Mouse (Mus musculus) intestine, postnatal 0 days (tissue): ENCODE measurements around the gene Gm3625. TPM values are rescaled to one million over a fixed set of nuclear protein-coding genes. Genes with fewer than 3 reads are reported as not detected.

Experiments used
- ATAC-seq: fragments of 200-750 bp; cut with Nextera tagmentation; 2 replicates; pipeline ENCODE4 v1.8.0; 2017; ENCODE audit warnings: mild to moderate bottlenecking, moderate TSS enrichment, moderate library complexity
- H3K27ac ChIP-seq: fragments of 300-500 bp; sonication (generic); 2 replicates; pipeline ENCODE4 v1.5.1; 2014; ENCODE audit warnings: mild to moderate bottlenecking, low read depth, low read length, moderate library complexity
- H3K27me3 ChIP-seq: fragments of 300-500 bp; sonication (generic); replicated peaks from 2 replicates; pipeline ENCODE4 v1.6.1; 2014; ENCODE audit warnings: low read length, mixed read lengths; ENCODE audit not compliant: control insufficient read depth, insufficient read depth
- H3K36me3 ChIP-seq: fragments of 300-500 bp; sonication (generic); 2 replicates; pipeline ENCODE4 v1.6.1; 2014; ENCODE audit warnings: mild to moderate bottlenecking, moderate library complexity; ENCODE audit not compliant: control insufficient read depth, insufficient read depth
- H3K4me1 ChIP-seq: fragments of 300-500 bp; sonication (generic); replicated peaks from 2 replicates; pipeline ENCODE4 v1.6.1; 2014; ENCODE audit warnings: antibody characterized with exemption, low read length, mixed read lengths; ENCODE audit not compliant: control insufficient read depth, insufficient read depth
- H3K4me2 ChIP-seq: fragments of 300-500 bp; sonication (generic); replicated peaks from 2 replicates; pipeline ENCODE4 v1.6.1; 2014; ENCODE audit warnings: low read depth, mild to moderate bottlenecking, moderate library complexity
- H3K4me3 ChIP-seq: fragments of 300-500 bp; sonication (generic); 2 replicates; pipeline ENCODE4 v1.5.1; 2014; ENCODE audit warnings: low read depth, low read length
- H3K9ac ChIP-seq: fragments of 300-500 bp; sonication (generic); 2 replicates; pipeline ENCODE4 v1.6.1; 2014; ENCODE audit warnings: mild to moderate bottlenecking, low read depth, low read length
- H3K9me3 ChIP-seq: fragments of 300-500 bp; sonication (generic); 2 replicates; pipeline ENCODE4 v1.6.1; 2016; ENCODE audit warnings: mixed run types; ENCODE audit not compliant: control insufficient read depth
- CTCF ChIP-seq: sonication (generic); IDR thresholded peaks from 2 replicates; pipeline ENCODE4 v1.5.1; 2016; ENCODE audit warnings: low read depth, mild to moderate bottlenecking, control low read depth, antibody characterized with exemption, moderate library complexity
- WGBS: fragments of 180-500 bp; shearing (Covaris S2); extraction: QIAGEN DNeasy Blood & Tissue Kit; methylation state at CpG from one replicate; pipeline ENCODE4 v1.1.7; 2014; 5-methylcytosine and 5-hydroxymethylcytosine counted together
- polyA plus RNA-seq: library from polyadenylated mRNA; unstranded; fragments of >200 nt; fragmentation: Nextera tagmentation; extraction: Ambion mirVana; gene quantifications from 2 replicates; pipeline ENCODE4 v1.2.1, GENCODE M21; 2015

The Gm3625 gene
- not detected in 2 replicates for polyA plus RNA-seq

DNA sequence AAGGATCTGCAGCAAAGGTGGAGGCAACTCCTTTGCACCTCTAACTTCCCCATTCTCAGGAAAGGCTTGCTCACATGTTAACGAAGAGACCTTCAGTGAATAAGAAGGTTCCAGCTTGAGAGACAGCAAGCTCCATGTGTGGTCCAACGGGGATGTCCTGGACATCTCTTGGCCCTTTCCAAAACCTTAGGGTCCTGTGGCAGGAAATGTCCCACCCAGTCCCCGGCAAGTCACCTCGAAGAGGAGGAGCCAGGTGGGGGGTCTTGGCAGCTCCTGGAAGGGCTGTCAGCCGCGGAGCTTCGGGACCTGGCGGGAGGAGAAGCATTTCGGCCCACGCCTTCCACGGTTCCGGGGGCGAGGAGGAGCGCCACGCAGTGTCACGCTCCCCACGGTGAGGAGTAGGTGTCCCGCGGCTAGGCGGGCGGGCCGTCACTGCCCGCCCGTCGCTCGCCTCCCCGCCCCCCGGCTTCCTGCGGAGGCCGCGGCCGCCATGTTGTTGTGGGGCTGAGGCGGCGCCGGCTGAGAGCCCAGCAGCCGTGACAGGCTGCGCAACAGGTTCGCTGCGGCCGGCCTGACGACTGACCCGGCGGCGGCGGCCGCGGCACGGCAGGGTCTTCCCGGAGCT, at the start of gene Gm3625, which contains the start of gene Itsn2:
Gene Gm3625 (minus strand): TSS at position 387 of the 625 bp plus-strand sequence.
Gene Itsn2 (plus strand): TSS at position 98 of the 625 bp plus-strand sequence.
- ATAC-seq, result peak; percentile 81
- Histone ChIP-seq H3K4me3 (peak within 1 kb of the TSS; percentile 97), H3K9ac (peak within 1 kb of the TSS; percentile 100)

DNA sequence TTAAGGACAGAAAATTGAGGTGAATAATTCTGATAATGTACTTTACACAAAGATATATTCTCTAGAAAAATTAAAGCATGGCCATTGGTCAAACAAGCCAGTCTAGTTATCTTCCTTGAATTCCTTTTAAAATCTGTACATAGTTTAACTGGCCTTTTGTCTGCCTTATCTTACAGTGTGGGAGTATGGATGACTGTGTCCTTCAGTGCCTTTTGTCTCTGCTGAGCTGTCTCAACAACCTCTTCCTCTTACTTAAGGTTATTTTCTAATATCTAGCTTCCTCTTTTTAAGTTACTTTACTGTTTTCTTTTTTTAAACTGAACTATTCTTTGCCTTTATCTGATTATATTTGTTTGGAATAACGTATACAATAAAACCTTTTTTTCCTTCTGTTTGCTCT, 48.0 kb upstream of the Gm3625 start:
- no peak overlapping the region for H3K9ac ChIP-seq
- no peak overlapping the region for H3K27ac ChIP-seq
- no peak for TF ChIP-seq CTCF
- no peaks in the 10 kb centered on the region for H3K27me3 ChIP-seq
- H3K9me3 ChIP-seq, result no peaks in the 10 kb centered on the region
- ATAC-seq, result no peak
- H3K4me3 ChIP-seq, result no peak overlapping the region
- H3K36me3 ChIP-seq, result peaks cover 60% of the 10 kb centered on the region
- H3K4me1 ChIP-seq, result no peaks in the 10 kb centered on the region
- H3K4me2 ChIP-seq, result no peak overlapping the region
- WGBS, result 77% methylated on average over 1 of the region's 1 CpGs

More for the DNA sequence above, at the start of gene Gm3625, which contains the start of gene Itsn2:
- TF ChIP-seq CTCF, result peak; percentile 3; the same call in 1 of the 2 replicates
- Histone ChIP-seq H3K27me3 (no peaks in the 10 kb centered on the region), H3K4me1 (no peaks in the 10 kb centered on the region), H3K4me2 (peak within 1 kb of the TSS; percentile 91), H3K27ac (peak within 1 kb of the TSS; percentile 98), H3K9me3 (no peaks in the 10 kb centered on the region), H3K36me3 (no peaks in the 10 kb centered on the region)
- WGBS, result under 1% methylated on average over 48 of the region's 49 CpGs

DNA sequence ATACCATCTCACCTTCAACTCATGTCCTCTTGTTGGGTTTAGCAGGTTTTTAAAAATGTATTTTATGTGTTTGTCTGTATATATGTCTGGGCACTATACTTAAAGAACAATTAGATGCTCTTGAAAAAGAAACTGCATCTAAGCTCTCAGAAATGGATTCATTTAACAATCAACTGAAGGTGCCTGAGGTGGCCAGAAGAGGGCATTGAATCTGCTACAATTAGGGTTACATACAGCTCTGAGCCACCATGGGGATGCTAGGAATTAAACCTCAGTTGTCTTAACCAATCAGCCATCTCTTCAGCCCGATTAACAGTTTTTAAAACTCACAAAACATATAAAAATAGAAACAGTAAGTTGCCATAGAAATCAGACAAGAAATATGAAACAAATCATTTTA, 45.7 kb upstream of the Gm3625 start:
- Histone ChIP-seq H3K36me3 (peaks cover 74% of the 10 kb centered on the region), H3K9ac (no peak overlapping the region), H3K4me1 (no peaks in the 10 kb centered on the region), H3K27ac (no peak overlapping the region), H3K27me3 (no peaks in the 10 kb centered on the region), H3K9me3 (no peaks in the 10 kb centered on the region), H3K4me2 (no peak overlapping the region), H3K4me3 (no peak overlapping the region)
- TF ChIP-seq CTCF, result peak; percentile 51
- no peak for ATAC-seq
- 92% methylated on average over 1 of the region's 1 CpGs for WGBS

DNA sequence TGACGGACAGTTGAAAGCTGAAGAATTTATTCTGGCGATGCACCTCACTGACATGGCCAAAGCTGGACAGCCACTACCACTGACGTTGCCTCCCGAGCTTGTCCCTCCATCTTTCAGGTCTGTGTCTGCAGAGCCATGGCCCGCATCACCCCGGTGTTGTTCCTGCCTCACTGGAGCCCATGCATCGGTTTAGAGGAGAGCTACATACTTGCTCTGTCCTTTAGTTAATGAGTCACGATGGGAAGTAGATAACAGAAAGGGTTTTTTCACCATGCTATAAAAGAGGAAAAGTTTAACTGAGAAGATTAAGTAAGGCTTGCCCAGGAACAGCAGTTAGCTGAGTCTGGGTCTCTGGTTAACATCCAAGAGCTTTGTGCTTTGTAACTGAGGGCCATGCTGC, 40.2 kb upstream of the Gm3625 start:
- WGBS, result 50% methylated on average over 8 of the region's 8 CpGs
- H3K36me3 ChIP-seq, result peaks cover 73% of the 10 kb centered on the region
- ATAC-seq, result no peak
- no peak for TF ChIP-seq CTCF
- H3K27ac ChIP-seq, result no peak overlapping the region
- no peak overlapping the region for H3K4me2 ChIP-seq
- no peak overlapping the region for H3K9ac ChIP-seq
- H3K4me1 ChIP-seq, result 0 out of 2 replicates have a peak, but pooled peaks cover 5% of the 10 kb centered on the region
- H3K9me3 ChIP-seq, result no peaks in the 10 kb centered on the region
- no peaks in the 10 kb centered on the region for H3K27me3 ChIP-seq
- H3K4me3 ChIP-seq, result no peak overlapping the region

DNA sequence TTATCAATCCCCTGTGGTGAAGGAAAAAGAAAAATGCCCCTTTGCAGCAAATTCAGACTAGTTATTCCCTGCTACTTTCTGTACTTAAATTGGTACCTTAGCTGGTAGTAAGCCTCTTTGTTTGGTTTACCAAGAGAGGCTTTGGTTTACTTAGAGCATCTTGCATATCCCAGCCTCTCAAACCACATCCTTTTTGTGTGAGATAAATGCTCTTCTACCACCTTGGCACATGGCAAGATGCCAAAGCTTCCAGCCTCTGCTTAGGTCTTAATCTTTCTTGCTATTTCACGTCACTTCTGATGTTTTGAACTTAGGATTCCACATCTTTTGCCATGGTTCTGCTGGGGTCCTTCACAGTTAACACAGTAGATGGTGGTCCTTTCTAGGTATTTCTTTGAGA, 31.5 kb upstream of the Gm3625 start:
- Histone ChIP-seq H3K36me3 (peaks cover 12% of the 10 kb centered on the region), H3K4me2 (no peak overlapping the region), H3K27ac (no peak overlapping the region), H3K27me3 (no peaks in the 10 kb centered on the region), H3K4me3 (no peak overlapping the region), H3K9me3 (no peaks in the 10 kb centered on the region), H3K9ac (no peak overlapping the region), H3K4me1 (no peaks in the 10 kb centered on the region)
- WGBS, result 70% methylated on average over 1 of the region's 1 CpGs
- TF ChIP-seq CTCF, result no peak
- no peak for ATAC-seq

DNA sequence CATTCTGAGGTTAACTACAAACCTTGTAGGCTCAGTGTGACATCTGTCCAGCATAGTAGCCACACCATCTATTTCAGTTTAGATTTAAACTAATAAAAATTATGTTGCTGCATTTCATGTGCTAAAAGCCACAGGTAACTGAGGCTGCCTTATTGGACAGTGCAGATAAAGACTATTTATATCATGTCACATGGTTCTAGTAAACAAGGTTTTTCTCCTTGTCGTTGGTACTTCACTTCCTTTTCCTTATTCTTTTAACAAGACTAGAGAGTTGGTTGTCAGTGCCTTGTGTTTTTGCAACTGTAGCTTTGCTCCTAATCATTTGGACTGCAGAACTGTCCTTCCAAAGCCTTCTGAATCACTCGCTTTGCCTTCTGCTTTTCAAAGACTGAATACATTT, 22.0 kb upstream of the Gm3625 start:
- Histone ChIP-seq H3K27ac (no peak overlapping the region), H3K4me2 (no peak overlapping the region), H3K36me3 (no peaks in the 10 kb centered on the region), H3K4me1 (no peaks in the 10 kb centered on the region), H3K9me3 (no peaks in the 10 kb centered on the region), H3K27me3 (no peaks in the 10 kb centered on the region), H3K9ac (no peak overlapping the region), H3K4me3 (no peak overlapping the region)
- no peak for TF ChIP-seq CTCF
- 44% methylated on average over 2 of the region's 2 CpGs for WGBS
- ATAC-seq, result no peak
